Mouse (Mus musculus) limb, embryonic 11.5 days (tissue): Measurements from ENCODE around the gene Rgs6. TPM values are rescaled to one million over a fixed set of nuclear protein-coding genes. Genes with fewer than 3 reads are reported as not detected.

Experiments
- ATAC-seq: fragments of 200-750 bp; cut with Nextera tagmentation; 2 replicates; pipeline ENCODE4 v1.8.0; 2017; ENCODE audit warnings: low read depth; ENCODE audit not compliant: insufficient number of reproducible peaks, low FRiP score, low TSS enrichment
- DNase-seq: peaks from one replicate; pipeline ENCODE4 v3.0.0-alpha.2; 2015; ENCODE audit warnings: low spot score
- H3K27ac ChIP-seq: fragments of 300-500 bp; sonication (generic); replicated peaks from 2 replicates; pipeline ENCODE4 v1.5.1; 2014; ENCODE audit warnings: low read depth, mild to moderate bottlenecking, low read length
- H3K27me3 ChIP-seq: fragments of 300-500 bp; sonication (generic); 2 replicates; pipeline ENCODE4 v1.6.1; 2014; ENCODE audit warnings: mild to moderate bottlenecking, low read length, mixed read lengths; ENCODE audit not compliant: control insufficient read depth, insufficient read depth
- H3K36me3 ChIP-seq: fragments of 300-500 bp; sonication (generic); 2 replicates; pipeline ENCODE4 v1.6.1; 2014; ENCODE audit warnings: mild to moderate bottlenecking, low read length, moderate library complexity, mixed read lengths; ENCODE audit not compliant: control insufficient read depth, insufficient read depth
- H3K4me1 ChIP-seq: fragments of 300-500 bp; sonication (generic); 2 replicates; pipeline ENCODE4 v1.6.1; 2014; ENCODE audit warnings: low read length, mixed read lengths; ENCODE audit not compliant: control insufficient read depth, insufficient read depth
- H3K4me2 ChIP-seq: fragments of 300-500 bp; sonication (generic); 2 replicates; pipeline ENCODE4 v1.6.1; 2014; ENCODE audit warnings: low read depth, mild to moderate bottlenecking, moderate library complexity; ENCODE audit not compliant: severe bottlenecking
- H3K4me3 ChIP-seq: fragments of 300-500 bp; sonication (generic); 2 replicates; pipeline ENCODE4 v1.5.1; 2014; ENCODE audit warnings: low read depth, low read length
- H3K9ac ChIP-seq: fragments of 300-500 bp; sonication (generic); 2 replicates; pipeline ENCODE4 v1.6.1; 2014; ENCODE audit warnings: mild to moderate bottlenecking, low read length
- H3K9me3 ChIP-seq: fragments of 300-500 bp; sonication (generic); 2 replicates; pipeline ENCODE4 v1.6.1; 2016; ENCODE audit warnings: low read length; ENCODE audit not compliant: control insufficient read depth
- WGBS: fragments of 180-500 bp; shearing (Covaris S2); extraction: QIAGEN DNeasy Blood & Tissue Kit; methylation state at CpG from one replicate; pipeline ENCODE4 v1.1.7; 2014; 5-methylcytosine and 5-hydroxymethylcytosine counted together
- polyA plus RNA-seq: library from polyadenylated mRNA; unstranded; fragments of >200 nt; fragmentation: Nextera tagmentation; extraction: Ambion mirVana; gene quantifications from 2 replicates; pipeline ENCODE4 v1.2.1, GENCODE M21; 2014

Gene Rgs6
- polyA plus RNA-seq, 1 experiment from 2014 or later: 0.25 TPM

- Histone ChIP-seq H3K27me3 (no peaks in the 10 kb centered on the region), H3K9ac (no peak overlapping the region), H3K4me1 (no peaks in the 10 kb centered on the region), H3K4me2 (no peak overlapping the region), H3K27ac (no peak overlapping the region), H3K4me3 (no peak overlapping the region), H3K9me3 (no peaks in the 10 kb centered on the region), H3K36me3 (no peaks in the 10 kb centered on the region)
- DNase-seq (no peak), ATAC-seq (no peak)
These were observed 122.3 kb downstream of the Rgs6 start for GRCm38 (mm10) chr12:82710376-82710775.

- H3K9ac ChIP-seq: no peak overlapping the region
- H3K4me1 ChIP-seq: no peaks in the 10 kb centered on the region
- H3K27ac ChIP-seq: no peak overlapping the region
- H3K9me3 ChIP-seq: no peaks in the 10 kb centered on the region
- ATAC-seq: no peak
- no peak for DNase-seq
- H3K27me3 ChIP-seq: no peaks in the 10 kb centered on the region
- no peak overlapping the region for H3K4me2 ChIP-seq
- no peaks in the 10 kb centered on the region for H3K36me3 ChIP-seq
- no peak overlapping the region for H3K4me3 ChIP-seq
- WGBS: 68% methylated on average over 2 of the region's 2 CpGs
These were observed 126.2 kb downstream of the Rgs6 start for GRCm38 (mm10) chr12:82714284-82714683.

GRCm38 (mm10) chr12:82723017-82723540 lies 135.0 kb downstream of the Rgs6 start:
- Histone ChIP-seq H3K9me3 (no peaks in the 10 kb centered on the region), H3K36me3 (no peaks in the 10 kb centered on the region), H3K27ac (no peak overlapping the region), H3K4me1 (no peaks in the 10 kb centered on the region), H3K9ac (no peak overlapping the region), H3K4me3 (no peak overlapping the region), H3K4me2 (no peak overlapping the region), H3K27me3 (no peaks in the 10 kb centered on the region)
- no peak for ATAC-seq
- DNase-seq: no peak
- WGBS: 85% methylated on average over 8 of the region's 8 CpGs

GRCm38 (mm10) chr12:82726255-82726654 lies 138.2 kb downstream of the Rgs6 start:
- DNase-seq: no peak
- H3K27me3 ChIP-seq: no peaks in the 10 kb centered on the region
- H3K4me2 ChIP-seq: no peak overlapping the region
- H3K4me1 ChIP-seq: no peaks in the 10 kb centered on the region
- no peak overlapping the region for H3K9ac ChIP-seq
- H3K27ac ChIP-seq: no peak overlapping the region
- no peaks in the 10 kb centered on the region for H3K36me3 ChIP-seq
- no peak for ATAC-seq
- no peak overlapping the region for H3K4me3 ChIP-seq
- H3K9me3 ChIP-seq: no peaks in the 10 kb centered on the region
- 91% methylated on average over 4 of the region's 4 CpGs for WGBS

- DNase-seq (no peak), ATAC-seq (no peak)
- Histone ChIP-seq H3K27me3 (no peaks in the 10 kb centered on the region), H3K9ac (no peak overlapping the region), H3K4me1 (no peaks in the 10 kb centered on the region), H3K9me3 (no peaks in the 10 kb centered on the region), H3K4me2 (no peak overlapping the region), H3K27ac (no peak overlapping the region), H3K36me3 (no peaks in the 10 kb centered on the region), H3K4me3 (no peak overlapping the region)
- 69% methylated on average over 7 of the region's 7 CpGs for WGBS
These were observed 143.5 kb downstream of the Rgs6 start for GRCm38 (mm10) chr12:82731587-82731986.

GRCm38 (mm10) chr12:82742955-82743354 lies 154.9 kb downstream of the Rgs6 start:
- Histone ChIP-seq H3K4me2 (no peak overlapping the region), H3K36me3 (no peaks in the 10 kb centered on the region), H3K9me3 (no peaks in the 10 kb centered on the region), H3K9ac (no peak overlapping the region), H3K4me3 (no peak overlapping the region), H3K27ac (no peak overlapping the region), H3K4me1 (no peaks in the 10 kb centered on the region), H3K27me3 (no peaks in the 10 kb centered on the region)
- no peak for DNase-seq
- WGBS: 88% methylated on average over 3 of the region's 3 CpGs
- no peak for ATAC-seq

- Histone ChIP-seq H3K4me2 (no peak overlapping the region), H3K9ac (no peak overlapping the region), H3K4me3 (no peak overlapping the region), H3K27ac (no peak overlapping the region), H3K36me3 (no peaks in the 10 kb centered on the region), H3K4me1 (no peaks in the 10 kb centered on the region), H3K9me3 (no peaks in the 10 kb centered on the region), H3K27me3 (no peaks in the 10 kb centered on the region)
- DNase-seq (no peak), ATAC-seq (no peak)
- 84% methylated on average over 3 of the region's 3 CpGs for WGBS
These were observed 155.9 kb downstream of the Rgs6 start for GRCm38 (mm10) chr12:82744026-82744425.

GRCm38 (mm10) chr12:82744826-82745225 lies 156.7 kb downstream of the Rgs6 start:
- Histone ChIP-seq H3K4me3 (no peak overlapping the region), H3K27ac (no peak overlapping the region), H3K27me3 (no peaks in the 10 kb centered on the region), H3K9ac (no peak overlapping the region), H3K9me3 (no peaks in the 10 kb centered on the region), H3K4me1 (no peaks in the 10 kb centered on the region), H3K4me2 (no peak overlapping the region), H3K36me3 (no peaks in the 10 kb centered on the region)
- WGBS: 67% methylated on average over 3 of the region's 3 CpGs
- DNase-seq (no peak), ATAC-seq (no peak)

GRCm38 (mm10) chr12:82747099-82747498 lies 159.0 kb downstream of the Rgs6 start:
- H3K27me3 ChIP-seq: no peaks in the 10 kb centered on the region
- WGBS: 88% methylated on average over 4 of the region's 4 CpGs
- ATAC-seq (no peak), DNase-seq (no peak)
- H3K4me3 ChIP-seq: no peak overlapping the region
- H3K4me2 ChIP-seq: no peak overlapping the region
- no peak overlapping the region for H3K27ac ChIP-seq
- H3K9me3 ChIP-seq: no peaks in the 10 kb centered on the region
- H3K9ac ChIP-seq: no peak overlapping the region
- no peaks in the 10 kb centered on the region for H3K36me3 ChIP-seq
- no peaks in the 10 kb centered on the region for H3K4me1 ChIP-seq
